Mouse (Mus musculus) intestine, postnatal 0 days (tissue): ENCODE results near the gene Hook1. TPM values are rescaled to one million over a fixed set of nuclear protein-coding genes. Genes with fewer than 3 reads are reported as not detected.

ENCODE experiments used
- ATAC-seq: fragments of 200-750 bp; cut with Nextera tagmentation; 2 replicates; pipeline ENCODE4 v1.8.0; 2017; ENCODE audit warnings: mild to moderate bottlenecking, moderate TSS enrichment, moderate library complexity
- H3K27ac ChIP-seq: fragments of 300-500 bp; sonication (generic); 2 replicates; pipeline ENCODE4 v1.5.1; 2014; ENCODE audit warnings: mild to moderate bottlenecking, low read depth, low read length, moderate library complexity
- H3K27me3 ChIP-seq: fragments of 300-500 bp; sonication (generic); replicated peaks from 2 replicates; pipeline ENCODE4 v1.6.1; 2014; ENCODE audit warnings: low read length, mixed read lengths; ENCODE audit not compliant: control insufficient read depth, insufficient read depth
- H3K36me3 ChIP-seq: fragments of 300-500 bp; sonication (generic); 2 replicates; pipeline ENCODE4 v1.6.1; 2014; ENCODE audit warnings: mild to moderate bottlenecking, moderate library complexity; ENCODE audit not compliant: control insufficient read depth, insufficient read depth
- H3K4me1 ChIP-seq: fragments of 300-500 bp; sonication (generic); replicated peaks from 2 replicates; pipeline ENCODE4 v1.6.1; 2014; ENCODE audit warnings: antibody characterized with exemption, low read length, mixed read lengths; ENCODE audit not compliant: control insufficient read depth, insufficient read depth
- H3K4me2 ChIP-seq: fragments of 300-500 bp; sonication (generic); replicated peaks from 2 replicates; pipeline ENCODE4 v1.6.1; 2014; ENCODE audit warnings: low read depth, mild to moderate bottlenecking, moderate library complexity
- H3K4me3 ChIP-seq: fragments of 300-500 bp; sonication (generic); 2 replicates; pipeline ENCODE4 v1.5.1; 2014; ENCODE audit warnings: low read depth, low read length
- H3K9ac ChIP-seq: fragments of 300-500 bp; sonication (generic); 2 replicates; pipeline ENCODE4 v1.6.1; 2014; ENCODE audit warnings: mild to moderate bottlenecking, low read depth, low read length
- H3K9me3 ChIP-seq: fragments of 300-500 bp; sonication (generic); 2 replicates; pipeline ENCODE4 v1.6.1; 2016; ENCODE audit warnings: mixed run types; ENCODE audit not compliant: control insufficient read depth
- CTCF ChIP-seq: sonication (generic); IDR thresholded peaks from 2 replicates; pipeline ENCODE4 v1.5.1; 2016; ENCODE audit warnings: low read depth, mild to moderate bottlenecking, control low read depth, antibody characterized with exemption, moderate library complexity
- WGBS: fragments of 180-500 bp; shearing (Covaris S2); extraction: QIAGEN DNeasy Blood & Tissue Kit; methylation state at CpG from one replicate; pipeline ENCODE4 v1.1.7; 2014; 5-methylcytosine and 5-hydroxymethylcytosine counted together
- polyA plus RNA-seq: library from polyadenylated mRNA; unstranded; fragments of >200 nt; fragmentation: Nextera tagmentation; extraction: Ambion mirVana; gene quantifications from 2 replicates; pipeline ENCODE4 v1.2.1, GENCODE M21; 2015

Hook1 gene
- polyA plus RNA-seq, 1 experiment from 2014 or later = 42.5 TPM

GRCm38 (mm10) chr4:96016875-96017274 lies 49.8 kb downstream of the Hook1 start:
- Histone ChIP-seq H3K27ac (no peak overlapping the region), H3K4me3 (no peak overlapping the region), H3K4me2 (no peak overlapping the region), H3K4me1 (no peaks in the 10 kb centered on the region), H3K27me3 (no peaks in the 10 kb centered on the region), H3K36me3 (peaks cover 27% of the 10 kb centered on the region; the same call in 1 of the 2 replicates), H3K9me3 (no peaks in the 10 kb centered on the region), H3K9ac (no peak overlapping the region)
- no peak for ATAC-seq
- 94% methylated on average over 1 of the region's 1 CpGs for WGBS
- TF ChIP-seq CTCF = no peak

GRCm38 (mm10) chr4:96022803-96023202 lies 55.8 kb downstream of the Hook1 start:
- Histone ChIP-seq H3K4me1 (no peaks in the 10 kb centered on the region), H3K9me3 (no peaks in the 10 kb centered on the region), H3K4me2 (no peak overlapping the region), H3K27me3 (no peaks in the 10 kb centered on the region), H3K27ac (no peak overlapping the region), H3K36me3 (peaks cover 6% of the 10 kb centered on the region), H3K4me3 (no peak overlapping the region), H3K9ac (no peak overlapping the region)
- TF ChIP-seq CTCF = peak; percentile 69
- ATAC-seq = no peak

GRCm38 (mm10) chr4:96028412-96028811 lies 61.4 kb downstream of the Hook1 start:
- 100% methylated on average over 1 of the region's 1 CpGs for WGBS
- no peaks in the 10 kb centered on the region for H3K4me1 ChIP-seq
- H3K27ac ChIP-seq = no peak overlapping the region
- no peak for TF ChIP-seq CTCF
- H3K9me3 ChIP-seq = no peaks in the 10 kb centered on the region
- H3K36me3 ChIP-seq = no peaks in the 10 kb centered on the region; the same call in 1 of the 2 replicates
- ATAC-seq = no peak
- no peaks in the 10 kb centered on the region for H3K27me3 ChIP-seq
- H3K9ac ChIP-seq = no peak overlapping the region
- no peak overlapping the region for H3K4me3 ChIP-seq
- no peak overlapping the region for H3K4me2 ChIP-seq

GRCm38 (mm10) chr4:96060106-96060505 lies 93.1 kb downstream of the Hook1 start:
- ATAC-seq = no peak
- no peak overlapping the region for H3K9ac ChIP-seq
- no peaks in the 10 kb centered on the region for H3K27me3 ChIP-seq
- no peaks in the 10 kb centered on the region for H3K4me1 ChIP-seq
- H3K36me3 ChIP-seq = no peaks in the 10 kb centered on the region
- no peak overlapping the region for H3K27ac ChIP-seq
- no peaks in the 10 kb centered on the region for H3K9me3 ChIP-seq
- no peak for TF ChIP-seq CTCF
- WGBS = 82% methylated on average over 2 of the region's 2 CpGs
- no peak overlapping the region for H3K4me3 ChIP-seq
- no peak overlapping the region for H3K4me2 ChIP-seq

- H3K4me1 ChIP-seq = no peaks in the 10 kb centered on the region
- no peaks in the 10 kb centered on the region for H3K27me3 ChIP-seq
- H3K27ac ChIP-seq = no peak overlapping the region
- no peak overlapping the region for H3K4me2 ChIP-seq
- H3K9me3 ChIP-seq = no peaks in the 10 kb centered on the region
- no peak for TF ChIP-seq CTCF
- WGBS = 86% methylated on average over 2 of the region's 2 CpGs
- no peaks in the 10 kb centered on the region for H3K36me3 ChIP-seq
- no peak for ATAC-seq
- no peak overlapping the region for H3K4me3 ChIP-seq
- no peak overlapping the region for H3K9ac ChIP-seq
Observed at GRCm38 (mm10) chr4:96062045-96062444, 95.0 kb downstream of the Hook1 start.

Other genes with a start within 250 kb of the Hook1 start
- gene Cyp2j13, start 110.3 kb downstream of the Hook1 start, polyA plus RNA-seq = 0.16 and 0.37 TPM in 2 replicates
- not detected in 2 replicates for gene Cyp2j12, start 173.9 kb downstream of the Hook1 start, polyA plus RNA-seq